Mouse (Mus musculus) MEL (cell line): ENCODE measurements around the gene Hpse.

Source experiments
- CTCF ChIP-seq, 3 experiments: IDR thresholded peaks in 2 of 3; conservative IDR thresholded peaks in 1 of 3; 2 replicates each; pipeline ENCODE4 v1.5.1; 2011 to 2012; ENCODE audit warnings: low read length in 3 of 3, low read depth in 2 of 3, mild to moderate bottlenecking in 2 of 3, improper control_type of control experiment in 1 of 3, inconsistent platforms in 1 of 3, mixed read lengths in 1 of 3, moderate library complexity in 1 of 3; ENCODE audit not compliant: control insufficient read depth in 1 of 3, insufficient read depth in 1 of 3, poor library complexity in 1 of 3, severe bottlenecking in 1 of 3
- JUND ChIP-seq: IDR thresholded peaks from 2 replicates; pipeline ENCODE4 v1.6.1; 2011; ENCODE audit warnings: low read depth, mild to moderate bottlenecking, improper control_type of control experiment, low read length
- KAT2A ChIP-seq: conservative IDR thresholded peaks from 2 replicates; pipeline ENCODE4 v1.6.1; 2012; ENCODE audit warnings: low read depth, low read length, improper control_type of control experiment, inconsistent platforms
- POLR2A ChIP-seq, 2 experiments: IDR thresholded peaks; 2 replicates each; pipeline ENCODE4 v1.6.1; 2011 to 2012; ENCODE audit warnings: low read length in 2 of 2, mild to moderate bottlenecking in 2 of 2, control low read depth in 1 of 2, improper control_type of control experiment in 1 of 2, low read depth in 1 of 2, moderate library complexity in 1 of 2; ENCODE audit not compliant: control insufficient read depth in 1 of 2, insufficient read depth in 1 of 2, poor library complexity in 1 of 2
- TCF12 ChIP-seq: IDR thresholded peaks from 2 replicates; pipeline ENCODE4 v1.6.1; 2014; ENCODE audit warnings: low read depth, mild to moderate bottlenecking, inconsistent platforms, low read length, improper control_type of control experiment, moderate library complexity

GRCm38 (mm10) chr5:100666965-100667364 lies 52.6 kb downstream of the Hpse start:
- TF ChIP-seq POLR2A (IDR thresholded peaks at IDR 0.05; ENCODE audit: control insufficient read depth in 1 of 2, insufficient read depth in 1 of 2, low read depth in 1 of 2, low read length in 2 of 2, poor library complexity in 1 of 2) (no peak), KAT2A (no peak), CTCF (IDR thresholded peaks at IDR 0.05 in 2 of 3, conservative IDR thresholded peaks at IDR 0.05 in 1 of 3; ENCODE audit: control insufficient read depth in 1 of 3, insufficient read depth in 1 of 3, low read depth in 2 of 3, low read length in 3 of 3, poor library complexity in 1 of 3, severe bottlenecking in 1 of 3) (no peak), TCF12 (no peak), JUND (no peak)
